Mouse (Mus musculus): Measurements from ENCODE around the gene D6Ertd527e. TPM values are rescaled to one million over a fixed set of nuclear protein-coding genes. Genes with fewer than 3 reads are reported as not detected.

The D6Ertd527e gene
- polyA plus RNA-seq, 1 experiment from 2014 or later: 0.20 TPM

DNA sequence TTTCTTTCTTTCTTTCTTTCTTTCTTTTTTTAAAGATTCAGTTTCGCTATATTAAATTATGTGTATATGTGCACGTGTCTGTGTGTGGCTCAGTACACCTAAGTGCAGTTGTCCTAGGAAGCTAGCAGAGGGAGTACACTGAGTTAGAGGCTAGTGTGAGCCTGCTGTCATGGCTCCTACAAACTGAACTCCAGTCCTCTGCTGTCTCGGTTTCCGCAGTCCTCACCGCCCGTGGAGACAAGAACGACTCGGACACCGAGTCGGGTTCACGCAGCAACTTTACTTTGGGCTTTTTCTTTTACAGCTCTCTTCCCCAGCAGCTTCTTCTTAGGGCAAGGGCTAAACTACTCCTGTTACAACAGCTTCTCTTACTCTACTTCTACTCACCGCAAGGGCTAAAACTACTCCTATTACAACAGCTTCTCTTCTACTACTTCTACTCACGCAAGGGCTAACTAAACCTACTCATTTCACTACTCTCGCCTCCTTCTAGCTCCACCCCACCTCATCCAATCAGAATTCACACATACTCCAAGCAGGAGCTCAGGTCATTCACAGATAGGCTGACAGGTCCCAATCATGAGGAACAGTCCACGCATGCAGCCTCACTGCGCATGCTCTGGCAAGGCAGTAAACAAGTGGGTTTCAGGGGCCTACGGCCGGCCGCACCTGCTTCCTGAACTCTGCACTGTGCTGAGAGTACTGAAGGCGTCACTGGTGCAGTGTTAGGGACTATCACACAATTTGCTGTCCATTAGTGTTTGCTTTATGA lies 14.7 kb downstream of the D6Ertd527e start:
- WGBS: 92% methylated on average over 20 of the region's 20 CpGs
- no peaks in the 10 kb centered on the region for H3K27me3 ChIP-seq (ENCODE audit: low read depth, poor library complexity, severe bottlenecking)
- H3K27ac ChIP-seq (replicated peaks): no peak overlapping the region
- H3K4me3 ChIP-seq: no peak overlapping the region
- no peaks in the 10 kb centered on the region for H3K4me1 ChIP-seq
- no peaks in the 10 kb centered on the region for H3K36me3 ChIP-seq
- DNase-seq (ENCODE audit: low spot score): no peak
- no peaks in the 10 kb centered on the region for H3K9me3 ChIP-seq (replicated peaks)

DNA sequence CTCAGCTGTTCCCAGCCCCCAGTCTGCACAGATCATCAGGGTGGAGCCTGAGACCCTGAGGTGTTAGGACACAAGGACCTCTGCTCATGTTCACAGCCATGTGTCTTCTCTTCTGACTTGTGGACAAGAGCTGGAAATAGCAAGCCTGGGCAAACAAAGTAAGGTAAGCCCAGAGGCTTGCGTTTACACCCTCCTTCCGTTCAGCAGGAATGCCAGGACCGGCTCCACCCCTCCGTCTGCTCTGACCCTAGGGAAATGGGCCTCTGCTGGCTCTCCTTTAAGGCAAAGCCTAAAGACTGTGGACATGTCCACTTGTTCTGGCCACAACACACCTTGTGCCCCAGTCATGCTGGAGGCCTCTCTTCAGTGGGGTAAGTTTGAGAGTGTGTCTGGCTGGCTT lies 15.4 kb downstream of the D6Ertd527e start:
- no peak for DNase-seq (ENCODE audit: low spot score)
- Histone ChIP-seq H3K36me3 (no peaks in the 10 kb centered on the region), H3K9me3 (replicated peaks) (no peaks in the 10 kb centered on the region), H3K27me3 (ENCODE audit: low read depth, poor library complexity, severe bottlenecking) (no peaks in the 10 kb centered on the region), H3K4me1 (no peaks in the 10 kb centered on the region), H3K4me3 (no peak overlapping the region), H3K27ac (replicated peaks) (no peak overlapping the region)
- WGBS: 79% methylated on average over 4 of the region's 4 CpGs

- no peaks in the 10 kb centered on the region for H3K36me3 ChIP-seq
- no peaks in the 10 kb centered on the region for H3K27me3 ChIP-seq (ENCODE audit: low read depth, poor library complexity, severe bottlenecking)
- H3K4me1 ChIP-seq: no peaks in the 10 kb centered on the region
- no peak for DNase-seq (ENCODE audit: low spot score)
- no peaks in the 10 kb centered on the region for H3K9me3 ChIP-seq (replicated peaks)
- 90% methylated on average over 6 of the region's 6 CpGs for WGBS
- no peak overlapping the region for H3K27ac ChIP-seq (replicated peaks)
- H3K4me3 ChIP-seq: no peak overlapping the region
Measured at GRCm38 (mm10) chr6:87120661-87121060, 16.1 kb downstream of the D6Ertd527e start.

GRCm38 (mm10) chr6:87121961-87122360 lies 17.4 kb downstream of the D6Ertd527e start:
- no peak overlapping the region for H3K27ac ChIP-seq (replicated peaks)
- H3K4me3 ChIP-seq: no peak overlapping the region
- no peaks in the 10 kb centered on the region for H3K9me3 ChIP-seq (replicated peaks)
- H3K4me1 ChIP-seq: 0 out of 2 replicates have a peak, but pooled peaks cover 3% of the 10 kb centered on the region
- no peaks in the 10 kb centered on the region for H3K36me3 ChIP-seq
- DNase-seq (ENCODE audit: low spot score): no peak
- 90% methylated on average over 7 of the region's 7 CpGs for WGBS
- no peaks in the 10 kb centered on the region for H3K27me3 ChIP-seq (ENCODE audit: low read depth, poor library complexity, severe bottlenecking)

DNA sequence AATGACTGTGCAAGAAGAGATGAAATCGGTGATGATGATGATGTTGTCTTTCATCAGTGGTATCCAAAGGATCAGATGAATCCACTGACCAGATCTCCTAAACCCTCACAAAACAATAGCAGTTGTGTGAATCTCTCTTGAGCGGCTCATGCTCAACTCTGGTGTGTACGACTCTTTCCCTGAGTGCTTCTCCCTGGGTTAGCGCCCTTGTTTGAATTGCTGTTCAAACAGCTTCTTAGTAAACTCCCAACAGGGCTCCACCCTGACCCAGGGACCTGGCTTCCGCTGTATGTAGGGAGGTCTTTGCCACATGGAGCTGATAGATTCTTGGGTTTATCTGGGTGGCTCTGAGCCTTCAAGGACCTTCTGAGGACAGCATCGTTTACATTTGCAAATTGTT lies 18.9 kb downstream of the D6Ertd527e start:
- H3K36me3 ChIP-seq: no peaks in the 10 kb centered on the region
- WGBS: 87% methylated on average over 6 of the region's 6 CpGs
- no peak for DNase-seq (ENCODE audit: low spot score)
- H3K4me1 ChIP-seq: 0 out of 2 replicates have a peak, but pooled peaks cover 6% of the 10 kb centered on the region
- no peak overlapping the region for H3K4me3 ChIP-seq
- no peaks in the 10 kb centered on the region for H3K27me3 ChIP-seq (ENCODE audit: low read depth, poor library complexity, severe bottlenecking)
- H3K27ac ChIP-seq (replicated peaks): no peak overlapping the region
- no peaks in the 10 kb centered on the region for H3K9me3 ChIP-seq (replicated peaks)

GRCm38 (mm10) chr6:87123973-87124372 lies 19.4 kb downstream of the D6Ertd527e start:
- Histone ChIP-seq H3K27me3 (ENCODE audit: low read depth, poor library complexity, severe bottlenecking) (no peaks in the 10 kb centered on the region), H3K27ac (replicated peaks) (no peak overlapping the region), H3K4me1 (0 out of 2 replicates have a peak, but pooled peaks cover 6% of the 10 kb centered on the region), H3K36me3 (no peaks in the 10 kb centered on the region), H3K9me3 (replicated peaks) (no peaks in the 10 kb centered on the region), H3K4me3 (no peak overlapping the region)
- DNase-seq (ENCODE audit: low spot score): no peak
- WGBS: 91% methylated on average over 4 of the region's 4 CpGs

DNA sequence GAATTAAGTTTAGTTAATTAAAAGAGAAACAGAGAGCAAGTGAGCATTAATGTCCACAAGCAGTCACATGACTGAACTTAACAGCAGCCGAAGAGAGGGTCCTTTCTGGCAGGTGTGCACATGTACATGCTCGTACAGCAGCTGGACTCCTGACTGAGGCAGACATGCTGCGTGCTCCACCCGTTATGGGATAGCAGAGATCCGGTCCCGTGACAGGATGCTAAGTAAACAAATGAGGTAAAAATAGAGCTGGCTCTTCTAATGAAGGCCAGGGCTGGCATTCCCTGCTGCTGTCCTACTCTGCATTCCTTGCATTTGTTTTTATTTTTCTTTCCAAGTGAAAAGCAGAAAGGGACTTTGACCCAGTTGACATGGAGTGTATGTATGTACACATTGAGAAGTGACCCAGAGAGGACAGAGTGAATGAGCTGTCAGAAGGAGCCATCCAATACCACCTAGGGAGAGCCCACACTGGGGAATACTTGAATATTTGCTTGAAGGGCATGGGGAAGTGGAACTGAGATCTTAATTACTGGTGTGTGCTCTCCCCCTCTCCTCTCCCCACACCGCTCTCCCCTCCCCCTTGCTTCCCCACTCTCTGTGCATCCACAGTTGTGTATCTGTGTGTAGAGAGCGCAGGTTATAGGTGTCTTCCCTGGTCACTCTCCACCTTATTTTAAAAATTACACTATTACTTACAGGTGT lies 22.7 kb downstream of the D6Ertd527e start:
- 75% methylated on average over 8 of the region's 8 CpGs for WGBS
- DNase-seq (ENCODE audit: low spot score): no peak
- no peak overlapping the region for H3K27ac ChIP-seq (replicated peaks)
- H3K4me1 ChIP-seq: 0 out of 2 replicates have a peak, but pooled peaks cover 6% of the 10 kb centered on the region
- H3K27me3 ChIP-seq (ENCODE audit: low read depth, poor library complexity, severe bottlenecking): no peaks in the 10 kb centered on the region
- peaks cover 4% of the 10 kb centered on the region; the same call in 1 of the 2 replicates for H3K9me3 ChIP-seq (replicated peaks)
- H3K36me3 ChIP-seq: no peaks in the 10 kb centered on the region
- H3K4me3 ChIP-seq: no peak overlapping the region

DNA sequence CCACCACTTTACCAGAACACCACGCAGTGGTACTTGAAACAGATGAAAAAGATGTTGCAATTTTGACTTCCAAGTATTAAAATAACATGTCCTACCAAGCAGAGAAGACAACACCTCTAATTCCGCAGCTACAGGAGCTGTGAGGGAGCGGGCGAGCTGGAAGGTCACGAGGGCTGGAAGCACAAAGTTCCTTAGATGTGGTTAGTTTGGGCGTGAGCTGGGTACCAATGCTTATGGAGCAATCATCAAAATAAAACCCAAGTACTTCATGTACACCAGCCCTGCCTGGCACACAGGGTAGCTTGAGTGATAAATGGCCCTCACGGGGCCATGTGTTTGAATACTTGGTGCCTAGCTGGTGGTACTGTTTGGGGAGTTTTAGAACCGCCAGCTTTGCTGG lies 25.3 kb downstream of the D6Ertd527e start:
- H3K36me3 ChIP-seq: no peaks in the 10 kb centered on the region
- H3K4me3 ChIP-seq: no peak overlapping the region
- 93% methylated on average over 8 of the region's 8 CpGs for WGBS
- peaks cover 4% of the 10 kb centered on the region; the same call in 1 of the 2 replicates for H3K9me3 ChIP-seq (replicated peaks)
- no peaks in the 10 kb centered on the region for H3K27me3 ChIP-seq (ENCODE audit: low read depth, poor library complexity, severe bottlenecking)
- no peak for DNase-seq (ENCODE audit: low spot score)
- H3K27ac ChIP-seq (replicated peaks): no peak overlapping the region
- 0 out of 2 replicates have a peak, but pooled peaks cover 6% of the 10 kb centered on the region for H3K4me1 ChIP-seq

GRCm38 (mm10) chr6:87130628-87131027 lies 26.1 kb downstream of the D6Ertd527e start:
- no peak overlapping the region for H3K4me3 ChIP-seq
- H3K9me3 ChIP-seq (replicated peaks): peaks cover 4% of the 10 kb centered on the region; the same call in 1 of the 2 replicates
- H3K27ac ChIP-seq (replicated peaks): no peak overlapping the region
- peaks cover 4% of the 10 kb centered on the region for H3K36me3 ChIP-seq
- H3K27me3 ChIP-seq (ENCODE audit: low read depth, poor library complexity, severe bottlenecking): no peaks in the 10 kb centered on the region
- 0 out of 2 replicates have a peak, but pooled peaks cover 6% of the 10 kb centered on the region for H3K4me1 ChIP-seq
- no peak for DNase-seq (ENCODE audit: low spot score)
- WGBS: 91% methylated on average over 7 of the region's 7 CpGs

GRCm38 (mm10) chr6:87131078-87131477 lies 26.5 kb downstream of the D6Ertd527e start:
- DNase-seq (ENCODE audit: low spot score): no peak
- H3K27me3 ChIP-seq (ENCODE audit: low read depth, poor library complexity, severe bottlenecking): no peaks in the 10 kb centered on the region
- 0 out of 2 replicates have a peak, but pooled peaks cover 6% of the 10 kb centered on the region for H3K4me1 ChIP-seq
- no peak overlapping the region for H3K4me3 ChIP-seq
- no peak overlapping the region for H3K27ac ChIP-seq (replicated peaks)
- WGBS: 62% methylated on average over 1 of the region's 1 CpGs
- H3K9me3 ChIP-seq (replicated peaks): peaks cover 4% of the 10 kb centered on the region; the same call in 1 of the 2 replicates
- peaks cover 9% of the 10 kb centered on the region for H3K36me3 ChIP-seq

GRCm38 (mm10) chr6:87133520-87133919 lies 29.0 kb downstream of the D6Ertd527e start:
- Histone ChIP-seq H3K36me3 (peaks cover 17% of the 10 kb centered on the region), H3K27ac (replicated peaks) (no peak overlapping the region), H3K9me3 (replicated peaks) (peaks cover 4% of the 10 kb centered on the region; the same call in 1 of the 2 replicates), H3K27me3 (ENCODE audit: low read depth, poor library complexity, severe bottlenecking) (no peaks in the 10 kb centered on the region), H3K4me3 (no peak overlapping the region), H3K4me1 (no peaks in the 10 kb centered on the region)
- no peak for DNase-seq (ENCODE audit: low spot score)
- WGBS: 94% methylated on average over 3 of the region's 3 CpGs

DNA sequence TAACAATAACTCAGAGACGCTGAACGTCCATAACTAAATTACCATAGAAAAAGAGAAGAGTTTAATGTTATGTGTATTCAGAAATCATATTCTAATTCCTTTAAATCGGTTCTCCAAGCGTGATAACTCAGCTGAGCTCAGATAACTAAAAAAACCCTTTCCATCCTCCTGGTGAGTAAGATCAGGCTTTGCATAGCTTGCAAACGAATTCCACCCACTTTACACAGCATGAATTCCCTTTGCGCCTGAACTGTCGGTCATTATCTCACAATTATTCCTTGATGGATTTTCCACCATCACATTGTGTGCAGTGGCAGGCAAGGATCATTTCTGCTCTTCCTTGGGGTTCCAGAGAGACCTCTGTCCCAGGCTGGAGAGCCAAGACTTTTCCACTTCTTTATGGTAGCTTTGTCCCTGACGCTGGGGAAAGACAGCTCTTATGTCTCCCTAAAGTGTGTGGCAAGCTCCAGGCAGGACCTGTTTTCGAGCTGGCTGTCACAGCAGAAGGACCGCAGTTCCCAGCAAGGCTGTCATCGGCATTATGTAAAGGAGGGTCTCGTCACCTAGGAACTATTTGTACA lies 29.5 kb downstream of the D6Ertd527e start:
- Histone ChIP-seq H3K27me3 (ENCODE audit: low read depth, poor library complexity, severe bottlenecking) (no peaks in the 10 kb centered on the region), H3K27ac (replicated peaks) (no peak overlapping the region), H3K36me3 (peaks cover 17% of the 10 kb centered on the region), H3K9me3 (replicated peaks) (peaks cover 4% of the 10 kb centered on the region; the same call in 1 of the 2 replicates), H3K4me3 (no peak overlapping the region), H3K4me1 (no peaks in the 10 kb centered on the region)
- no peak for DNase-seq (ENCODE audit: low spot score)
- WGBS: 82% methylated on average over 12 of the region's 12 CpGs
